Mouse (Mus musculus) liver, postnatal 0 days (tissue): ENCODE results near the gene B3gat1. TPM values are rescaled to one million over a fixed set of nuclear protein-coding genes. Genes with fewer than 3 reads are reported as not detected.

ENCODE experiments used
- ATAC-seq: fragments of 200-750 bp; cut with Nextera tagmentation; 2 replicates; pipeline ENCODE4 v1.8.0; 2017; ENCODE audit warnings: mild to moderate bottlenecking, moderate library complexity
- DNase-seq: peaks from one replicate; pipeline ENCODE4 v3.0.0-alpha.2; 2016
- H3K27ac ChIP-seq: fragments of 300-500 bp; sonication (generic); 2 replicates; pipeline ENCODE4 v1.5.1; 2014; ENCODE audit warnings: antibody characterized with exemption, moderate library complexity, mild to moderate bottlenecking, low read depth
- H3K27me3 ChIP-seq: fragments of 300-500 bp; sonication (generic); 2 replicates; pipeline ENCODE4 v1.6.1; 2014; ENCODE audit warnings: low read length, control low read depth, mixed read lengths; ENCODE audit not compliant: insufficient read depth
- H3K36me3 ChIP-seq: fragments of 300-500 bp; sonication (generic); replicated peaks from 2 replicates; pipeline ENCODE4 v1.6.1; 2014; ENCODE audit warnings: mild to moderate bottlenecking, control low read depth, low read length, moderate library complexity, mixed read lengths; ENCODE audit not compliant: insufficient read depth
- H3K4me1 ChIP-seq: fragments of 300-500 bp; sonication (generic); 2 replicates; pipeline ENCODE4 v1.6.1; 2014; ENCODE audit warnings: antibody characterized with exemption, mild to moderate bottlenecking, control low read depth; ENCODE audit not compliant: insufficient read depth
- H3K4me2 ChIP-seq: fragments of 300-500 bp; sonication (generic); 2 replicates; pipeline ENCODE4 v1.6.1; 2014; ENCODE audit warnings: low read depth, mild to moderate bottlenecking, low read length, moderate library complexity, mixed read lengths
- H3K4me3 ChIP-seq: fragments of 300-500 bp; sonication (generic); 2 replicates; pipeline ENCODE4 v1.5.1; 2014; ENCODE audit warnings: low read depth, low read length
- H3K9ac ChIP-seq: fragments of 300-500 bp; sonication (generic); replicated peaks from 2 replicates; pipeline ENCODE4 v1.6.1; 2014; ENCODE audit warnings: mild to moderate bottlenecking, moderate library complexity
- H3K9me3 ChIP-seq: fragments of 300-500 bp; sonication (generic); 2 replicates; pipeline ENCODE4 v1.6.1; 2016; ENCODE audit warnings: mild to moderate bottlenecking, control low read depth, low read length, mixed read lengths
- CTCF ChIP-seq: sonication (generic); IDR thresholded peaks from 2 replicates; pipeline ENCODE4 v1.5.1; 2016; ENCODE audit warnings: antibody characterized with exemption, low read depth
- EP300 ChIP-seq: IDR thresholded peaks from 2 replicates; pipeline ENCODE4 v1.6.1; 2016; ENCODE audit warnings: antibody characterized with exemption, low read depth, mild to moderate bottlenecking
- WGBS: fragments of 180-500 bp; shearing (Covaris S2); extraction: QIAGEN DNeasy Blood & Tissue Kit; methylation state at CpG from one replicate; pipeline ENCODE4 v1.1.7; 2014; ENCODE audit not compliant: insufficient replicate concordance; 5-methylcytosine and 5-hydroxymethylcytosine counted together
- polyA plus RNA-seq: library from polyadenylated mRNA; unstranded; fragments of >200 nt; fragmentation: Nextera tagmentation; extraction: Ambion mirVana; gene quantifications from 2 replicates; pipeline ENCODE4 v1.2.1, GENCODE M21; 2015

The B3gat1 gene
- not detected in 2 replicates for polyA plus RNA-seq

- no peak within 1 kb of the TSS for H3K27ac ChIP-seq
- H3K36me3 ChIP-seq = no peaks in the 10 kb centered on the region
- WGBS = 3% methylated on average over 53 of the region's 65 CpGs
- H3K9ac ChIP-seq = no peak within 1 kb of the TSS
- H3K4me3 ChIP-seq = no peak within 1 kb of the TSS
- TF ChIP-seq CTCF (no peak), EP300 (no peak)
- H3K27me3 ChIP-seq = peaks cover 20% of the 10 kb centered on the region
- H3K4me1 ChIP-seq = no peaks in the 10 kb centered on the region
- no peak within 1 kb of the TSS; the same call in 1 of the 2 replicates for H3K4me2 ChIP-seq
- DNase-seq = no peak
- no peaks in the 10 kb centered on the region for H3K9me3 ChIP-seq
- no peak for ATAC-seq
Measured at GRCm38 (mm10) chr9:26733206-26733891, at the start of gene B3gat1. TSS of gene B3gat1 (plus strand) at chr9:26733728.

- no peaks in the 10 kb centered on the region for H3K4me1 ChIP-seq
- no peaks in the 10 kb centered on the region for H3K36me3 ChIP-seq
- ATAC-seq (no peak), DNase-seq (no peak)
- no peak overlapping the region for H3K4me2 ChIP-seq
- H3K27ac ChIP-seq = no peak overlapping the region
- TF ChIP-seq CTCF (no peak), EP300 (no peak)
- no peaks in the 10 kb centered on the region for H3K27me3 ChIP-seq
- no peaks in the 10 kb centered on the region for H3K9me3 ChIP-seq
- no peak overlapping the region for H3K4me3 ChIP-seq
- 62% methylated on average over 1 of the region's 1 CpGs for WGBS
- no peak overlapping the region for H3K9ac ChIP-seq
Measured at GRCm38 (mm10) chr9:26689171-26689570, 44.4 kb upstream of the B3gat1 start.

GRCm38 (mm10) chr9:26689956-26690698 lies 43.4 kb upstream of the B3gat1 start:
- WGBS = 54% methylated on average over 7 of the region's 7 CpGs
- H3K27ac ChIP-seq = no peak overlapping the region
- no peak for DNase-seq
- TF ChIP-seq CTCF = no peak
- no peak for TF ChIP-seq EP300
- no peaks in the 10 kb centered on the region for H3K4me1 ChIP-seq
- H3K4me2 ChIP-seq = no peak overlapping the region
- no peaks in the 10 kb centered on the region for H3K36me3 ChIP-seq
- no peak overlapping the region for H3K9ac ChIP-seq
- H3K9me3 ChIP-seq = no peaks in the 10 kb centered on the region
- no peak overlapping the region for H3K4me3 ChIP-seq
- no peaks in the 10 kb centered on the region for H3K27me3 ChIP-seq
- no peak for ATAC-seq

GRCm38 (mm10) chr9:26692641-26693040 lies 40.9 kb upstream of the B3gat1 start:
- Histone ChIP-seq H3K27me3 (no peaks in the 10 kb centered on the region), H3K4me1 (no peaks in the 10 kb centered on the region), H3K36me3 (no peaks in the 10 kb centered on the region), H3K9me3 (no peaks in the 10 kb centered on the region), H3K4me3 (no peak overlapping the region), H3K9ac (no peak overlapping the region), H3K4me2 (no peak overlapping the region), H3K27ac (no peak overlapping the region)
- WGBS = 67% methylated on average over 4 of the region's 4 CpGs
- ATAC-seq = no peak
- TF ChIP-seq EP300 (no peak), CTCF (no peak)
- DNase-seq = no peak

- Histone ChIP-seq H3K36me3 (no peaks in the 10 kb centered on the region), H3K4me2 (no peak overlapping the region), H3K4me3 (no peak overlapping the region), H3K27me3 (no peaks in the 10 kb centered on the region), H3K27ac (no peak overlapping the region), H3K9me3 (no peaks in the 10 kb centered on the region), H3K4me1 (no peaks in the 10 kb centered on the region), H3K9ac (no peak overlapping the region)
- DNase-seq = no peak
- WGBS = 73% methylated on average over 3 of the region's 3 CpGs
- TF ChIP-seq CTCF (no peak), EP300 (no peak)
- no peak for ATAC-seq
Measured at GRCm38 (mm10) chr9:26694656-26695055, 38.9 kb upstream of the B3gat1 start.

- ATAC-seq (no peak), DNase-seq (no peak)
- no peaks in the 10 kb centered on the region for H3K4me1 ChIP-seq
- 72% methylated on average over 5 of the region's 5 CpGs for WGBS
- H3K27ac ChIP-seq = no peak overlapping the region
- TF ChIP-seq EP300 (no peak), CTCF (no peak)
- no peaks in the 10 kb centered on the region for H3K27me3 ChIP-seq
- no peaks in the 10 kb centered on the region for H3K36me3 ChIP-seq
- H3K4me2 ChIP-seq = no peak overlapping the region
- no peak overlapping the region for H3K9ac ChIP-seq
- H3K9me3 ChIP-seq = no peaks in the 10 kb centered on the region
- no peak overlapping the region for H3K4me3 ChIP-seq
Measured at GRCm38 (mm10) chr9:26695178-26695577, 38.4 kb upstream of the B3gat1 start.
